Mouse (Mus musculus) stomach, embryonic 16.5 days (tissue): ENCODE results near the gene Gpr160. TPM values are rescaled to one million over a fixed set of nuclear protein-coding genes. Genes with fewer than 3 reads are reported as not detected.

ENCODE experiments used
- ATAC-seq: fragments of 200-750 bp; cut with Nextera tagmentation; 2 replicates; pipeline ENCODE4 v1.8.0; 2017; ENCODE audit warnings: moderate number of reproducible peaks, moderate TSS enrichment; ENCODE audit not compliant: insufficient read depth, low FRiP score
- H3K27ac ChIP-seq: fragments of 300-500 bp; sonication (generic); 2 replicates; pipeline ENCODE4 v1.5.1; 2014; ENCODE audit warnings: low read length
- H3K27me3 ChIP-seq: fragments of 300-500 bp; sonication (generic); 2 replicates; pipeline ENCODE4 v1.6.1; 2014; ENCODE audit warnings: low read length, control low read depth, mixed read lengths; ENCODE audit not compliant: control insufficient read depth, insufficient read depth
- H3K36me3 ChIP-seq: fragments of 300-500 bp; sonication (generic); 2 replicates; pipeline ENCODE4 v1.6.1; 2014; ENCODE audit warnings: low read length; ENCODE audit not compliant: control insufficient read depth, insufficient read depth
- H3K4me1 ChIP-seq: fragments of 300-500 bp; sonication (generic); 2 replicates; pipeline ENCODE4 v1.6.1; 2014; ENCODE audit warnings: low read length, control low read depth, mixed read lengths; ENCODE audit not compliant: control insufficient read depth, insufficient read depth
- H3K4me2 ChIP-seq: fragments of 300-500 bp; sonication (generic); 2 replicates; pipeline ENCODE4 v1.6.1; 2014; ENCODE audit warnings: low read depth, low read length, mixed read lengths
- H3K4me3 ChIP-seq: fragments of 300-500 bp; sonication (generic); replicated peaks from 2 replicates; pipeline ENCODE4 v1.5.1; 2014; ENCODE audit warnings: mild to moderate bottlenecking, low read length
- H3K9ac ChIP-seq: fragments of 300-500 bp; sonication (generic); 2 replicates; pipeline ENCODE4 v1.6.1; 2014; ENCODE audit warnings: low read length
- H3K9me3 ChIP-seq: fragments of 300-500 bp; sonication (generic); replicated peaks from 2 replicates; pipeline ENCODE4 v1.6.1; 2016; ENCODE audit warnings: low read length, control low read depth; ENCODE audit not compliant: control insufficient read depth
- WGBS: fragments of 180-500 bp; shearing (Covaris S2); extraction: QIAGEN DNeasy Blood & Tissue Kit; methylation state at CpG from one replicate; pipeline ENCODE4 v1.1.7; 2014; 5-methylcytosine and 5-hydroxymethylcytosine counted together
- polyA plus RNA-seq: library from polyadenylated mRNA; unstranded; fragments of >200 nt; fragmentation: Nextera tagmentation; extraction: Ambion mirVana; gene quantifications from 2 replicates; pipeline ENCODE4 v1.2.1, GENCODE M21; 2015

Gpr160 gene
- polyA plus RNA-seq, 1 experiment from 2014 or later, result 8.9 TPM

- ATAC-seq, result no peak
- no peak overlapping the region for H3K4me2 ChIP-seq
- no peak overlapping the region for H3K27ac ChIP-seq
- no peak overlapping the region for H3K4me3 ChIP-seq
- no peaks in the 10 kb centered on the region for H3K9me3 ChIP-seq
- H3K9ac ChIP-seq, result no peak overlapping the region
- no peaks in the 10 kb centered on the region for H3K27me3 ChIP-seq
- WGBS, result 79% methylated on average over 6 of the region's 6 CpGs
- H3K4me1 ChIP-seq, result no peaks in the 10 kb centered on the region
- no peaks in the 10 kb centered on the region for H3K36me3 ChIP-seq
Observed at GRCm38 (mm10) chr3:30876709-30877108, 21.0 kb downstream of the Gpr160 start.

GRCm38 (mm10) chr3:30887449-30887848, 31.7 kb downstream of the Gpr160 start:
- H3K9me3 ChIP-seq, result no peaks in the 10 kb centered on the region
- H3K27ac ChIP-seq, result no peak overlapping the region
- no peaks in the 10 kb centered on the region for H3K4me1 ChIP-seq
- 0 out of 2 replicates have a peak, but pooled peaks cover 3% of the 10 kb centered on the region for H3K36me3 ChIP-seq
- WGBS, result 83% methylated on average over 3 of the region's 3 CpGs
- no peak overlapping the region for H3K4me3 ChIP-seq
- no peak overlapping the region for H3K4me2 ChIP-seq
- no peak overlapping the region for H3K9ac ChIP-seq
- no peaks in the 10 kb centered on the region for H3K27me3 ChIP-seq
- ATAC-seq, result no peak

- no peak overlapping the region for H3K27ac ChIP-seq
- 40% methylated on average over 1 of the region's 1 CpGs for WGBS
Observed at GRCm38 (mm10) chr3:30889014-30889413, 33.3 kb downstream of the Gpr160 start.

GRCm38 (mm10) chr3:30896721-30897120, 41.0 kb downstream of the Gpr160 start:
- Histone ChIP-seq H3K4me3 (no peak overlapping the region), H3K36me3 (peaks cover 15% of the 10 kb centered on the region; the same call in 1 of the 2 replicates), H3K27me3 (no peaks in the 10 kb centered on the region), H3K4me1 (no peaks in the 10 kb centered on the region), H3K9ac (no peak overlapping the region), H3K27ac (no peak overlapping the region), H3K9me3 (no peaks in the 10 kb centered on the region), H3K4me2 (no peak overlapping the region)
- no peak for ATAC-seq
- 58% methylated on average over 5 of the region's 5 CpGs for WGBS

More at GRCm38 (mm10) chr3:30889014-30889413, 33.3 kb downstream of the Gpr160 start:
- Histone ChIP-seq H3K27me3 (no peaks in the 10 kb centered on the region), H3K4me2 (no peak overlapping the region), H3K4me1 (no peaks in the 10 kb centered on the region), H3K9me3 (no peaks in the 10 kb centered on the region), H3K4me3 (no peak overlapping the region), H3K36me3 (0 out of 2 replicates have a peak, but pooled peaks cover 4% of the 10 kb centered on the region), H3K9ac (no peak overlapping the region)
- no peak for ATAC-seq

- H3K27ac ChIP-seq, result no peak overlapping the region
- no peaks in the 10 kb centered on the region for H3K27me3 ChIP-seq
- H3K4me1 ChIP-seq, result no peaks in the 10 kb centered on the region
- H3K36me3 ChIP-seq, result peaks cover 11% of the 10 kb centered on the region; the same call in 1 of the 2 replicates
- H3K9me3 ChIP-seq, result no peaks in the 10 kb centered on the region
- no peak overlapping the region for H3K4me2 ChIP-seq
- 88% methylated on average over 8 of the region's 8 CpGs for WGBS
- no peak overlapping the region for H3K9ac ChIP-seq
- no peak overlapping the region for H3K4me3 ChIP-seq
- ATAC-seq, result no peak
Observed at GRCm38 (mm10) chr3:30899407-30899806, 43.7 kb downstream of the Gpr160 start.

GRCm38 (mm10) chr3:30904658-30905057, 48.9 kb downstream of the Gpr160 start:
- Histone ChIP-seq H3K36me3 (peaks cover 13% of the 10 kb centered on the region; the same call in 1 of the 2 replicates), H3K27ac (no peak overlapping the region), H3K27me3 (no peaks in the 10 kb centered on the region), H3K9me3 (no peaks in the 10 kb centered on the region), H3K9ac (no peak overlapping the region), H3K4me1 (no peaks in the 10 kb centered on the region), H3K4me2 (no peak overlapping the region), H3K4me3 (no peak overlapping the region)
- 76% methylated on average over 1 of the region's 1 CpGs for WGBS
- no peak for ATAC-seq

GRCm38 (mm10) chr3:30917160-30917559, 61.4 kb downstream of the Gpr160 start:
- peaks cover 20% of the 10 kb centered on the region for H3K36me3 ChIP-seq
- no peak overlapping the region for H3K9ac ChIP-seq
- no peak overlapping the region for H3K4me2 ChIP-seq
- no peak overlapping the region for H3K4me3 ChIP-seq
- no peak overlapping the region for H3K27ac ChIP-seq
- 44% methylated on average over 4 of the region's 4 CpGs for WGBS
- H3K4me1 ChIP-seq, result no peaks in the 10 kb centered on the region
- H3K27me3 ChIP-seq, result no peaks in the 10 kb centered on the region
- H3K9me3 ChIP-seq, result 0 out of 2 replicates have a peak, but pooled peaks cover 2% of the 10 kb centered on the region
- no peak for ATAC-seq

- Histone ChIP-seq H3K9ac (no peak overlapping the region), H3K4me2 (no peak overlapping the region), H3K27me3 (no peaks in the 10 kb centered on the region), H3K4me3 (no peak overlapping the region), H3K27ac (no peak overlapping the region), H3K4me1 (no peaks in the 10 kb centered on the region), H3K36me3 (peaks cover 18% of the 10 kb centered on the region; the same call in 1 of the 2 replicates), H3K9me3 (no peaks in the 10 kb centered on the region)
- 87% methylated on average over 3 of the region's 3 CpGs for WGBS
- ATAC-seq, result no peak
Observed at GRCm38 (mm10) chr3:30927664-30928063, 71.9 kb downstream of the Gpr160 start.

GRCm38 (mm10) chr3:30929828-30930227, 74.1 kb downstream of the Gpr160 start:
- peaks cover 18% of the 10 kb centered on the region; the same call in 1 of the 2 replicates for H3K36me3 ChIP-seq
- 63% methylated on average over 3 of the region's 3 CpGs for WGBS
- no peak overlapping the region for H3K4me3 ChIP-seq
- no peaks in the 10 kb centered on the region for H3K9me3 ChIP-seq
- ATAC-seq, result no peak
- H3K27me3 ChIP-seq, result no peaks in the 10 kb centered on the region
- no peak overlapping the region for H3K4me2 ChIP-seq
- H3K9ac ChIP-seq, result no peak overlapping the region
- H3K27ac ChIP-seq, result no peak overlapping the region
- H3K4me1 ChIP-seq, result no peaks in the 10 kb centered on the region
